Mouse (Mus musculus) small intestine, adult 2 months (tissue): ENCODE results near the gene Etnk2. TPM values are rescaled to one million over a fixed set of nuclear protein-coding genes. Genes with fewer than 3 reads are reported as not detected.

Experiments used
- H3K27ac ChIP-seq: fragments of 200-500 bp; 2 replicates; pipeline ENCODE4 v1.5.1; 2012; ENCODE audit warnings: low read depth, low read length, control low read depth, inconsistent platforms; ENCODE audit not compliant: insufficient read depth
- H3K27me3 ChIP-seq: fragments of 200-500 bp; 2 replicates; pipeline ENCODE4 v1.6.1; 2012; ENCODE audit warnings: mild to moderate bottlenecking, moderate library complexity, low read length, inconsistent platforms; ENCODE audit not compliant: control insufficient read depth, insufficient read depth
- H3K36me3 ChIP-seq: fragments of 200-500 bp; 2 replicates; pipeline ENCODE4 v1.6.1; 2012; ENCODE audit warnings: mild to moderate bottlenecking, low read length, control low read depth, inconsistent platforms; ENCODE audit not compliant: control insufficient read depth, insufficient read depth
- H3K4me1 ChIP-seq: fragments of 200-500 bp; 2 replicates; pipeline ENCODE4 v1.6.1; 2012; ENCODE audit warnings: low read length, inconsistent platforms, mixed read lengths; ENCODE audit not compliant: control insufficient read depth, insufficient read depth, insufficient read length
- H3K4me3 ChIP-seq: fragments of 200-500 bp; 2 replicates; pipeline ENCODE4 v1.5.1; 2012; ENCODE audit warnings: low read depth, mild to moderate bottlenecking, control low read depth, inconsistent platforms, low read length, moderate library complexity
- CTCF ChIP-seq: fragments of 200-500 bp; IDR thresholded peaks from 2 replicates; pipeline ENCODE4 v1.5.1; 2012; ENCODE audit warnings: low read depth, mild to moderate bottlenecking, control low read depth, inconsistent platforms, low read length, moderate library complexity, mixed read lengths; ENCODE audit not compliant: insufficient replicate concordance, insufficient read length; ENCODE audit errors: extremely low read depth
- POLR2A ChIP-seq: fragments of 200-500 bp; IDR thresholded peaks from 2 replicates; pipeline ENCODE4 v1.6.1; 2012; ENCODE audit warnings: low read depth, mild to moderate bottlenecking, control low read depth, inconsistent platforms, low read length, moderate library complexity
- WGBS: fragments of 180-500 bp; shearing (Covaris S2); methylation state at CpG from one replicate; pipeline ENCODE4 v1.1.7; 2018; 5-methylcytosine and 5-hydroxymethylcytosine counted together
- polyA plus RNA-seq: library from polyadenylated mRNA; depleted of rRNA; stranded (reverse); fragments of >200 nt; gene quantifications from 2 replicates; pipeline ENCODE4 v1.2.3, GENCODE M21; 2012

Gene Etnk2
- polyA plus RNA-seq, 1 experiment = 1.0 TPM

- Histone ChIP-seq H3K36me3 (no peaks in the 10 kb centered on the region), H3K4me3 (no peak overlapping the region), H3K27me3 (no peaks in the 10 kb centered on the region), H3K4me1 (peaks cover 16% of the 10 kb centered on the region), H3K27ac (no peak overlapping the region)
- no peak for TF ChIP-seq POLR2A
- no peak for TF ChIP-seq CTCF
- 60% methylated on average over 8 of the region's 8 CpGs for WGBS
These were observed 8.7 kb downstream of the Etnk2 start for GRCm38 (mm10) chr1:133372113-133372512.

GRCm38 (mm10) chr1:133375696-133376346 is 12.4 kb downstream of the Etnk2 start:
- TF ChIP-seq POLR2A = no peak
- no peak for TF ChIP-seq CTCF
- peaks cover 11% of the 10 kb centered on the region for H3K4me1 ChIP-seq
- H3K27me3 ChIP-seq = no peaks in the 10 kb centered on the region
- H3K36me3 ChIP-seq = no peaks in the 10 kb centered on the region
- no peak overlapping the region for H3K27ac ChIP-seq
- WGBS = 28% methylated on average over 10 of the region's 10 CpGs
- H3K4me3 ChIP-seq = no peak overlapping the region

- H3K27ac ChIP-seq = no peak overlapping the region
- 88% methylated on average over 5 of the region's 5 CpGs for WGBS
- H3K27me3 ChIP-seq = no peaks in the 10 kb centered on the region
- no peaks in the 10 kb centered on the region for H3K36me3 ChIP-seq
- TF ChIP-seq POLR2A (no peak), CTCF (no peak)
- no peak overlapping the region for H3K4me3 ChIP-seq
- peaks cover 11% of the 10 kb centered on the region for H3K4me1 ChIP-seq
These were observed 14.2 kb downstream of the Etnk2 start for GRCm38 (mm10) chr1:133377547-133377946.

- TF ChIP-seq POLR2A (no peak), CTCF (no peak)
- 74% methylated on average over 10 of the region's 10 CpGs for WGBS
- peaks cover 11% of the 10 kb centered on the region for H3K4me1 ChIP-seq
- H3K36me3 ChIP-seq = peaks cover 10% of the 10 kb centered on the region
- no peak overlapping the region for H3K27ac ChIP-seq
- H3K4me3 ChIP-seq = no peak overlapping the region
- H3K27me3 ChIP-seq = no peaks in the 10 kb centered on the region
These were observed 16.0 kb downstream of the Etnk2 start for GRCm38 (mm10) chr1:133379254-133379985.

- no peak for TF ChIP-seq CTCF
- TF ChIP-seq POLR2A = no peak
- WGBS = 77% methylated on average over 3 of the region's 3 CpGs
- Histone ChIP-seq H3K4me3 (no peak overlapping the region), H3K27me3 (no peaks in the 10 kb centered on the region), H3K4me1 (peaks cover 11% of the 10 kb centered on the region), H3K36me3 (peaks cover 14% of the 10 kb centered on the region), H3K27ac (no peak overlapping the region)
These were observed 16.6 kb downstream of the Etnk2 start for GRCm38 (mm10) chr1:133379986-133380320.

- H3K27me3 ChIP-seq = no peaks in the 10 kb centered on the region
- TF ChIP-seq POLR2A = no peak
- peak; percentile 80; the same call in 1 of the 2 replicates for TF ChIP-seq CTCF
- peaks cover 11% of the 10 kb centered on the region for H3K4me1 ChIP-seq
- H3K27ac ChIP-seq = no peak overlapping the region
- WGBS = 52% methylated on average over 14 of the region's 14 CpGs
- H3K36me3 ChIP-seq = peaks cover 19% of the 10 kb centered on the region
- no peak overlapping the region for H3K4me3 ChIP-seq
These were observed 17.1 kb downstream of the Etnk2 start for GRCm38 (mm10) chr1:133380347-133381065.

GRCm38 (mm10) chr1:133382008-133382407 is 18.6 kb downstream of the Etnk2 start:
- Histone ChIP-seq H3K4me3 (no peak overlapping the region), H3K4me1 (no peaks in the 10 kb centered on the region; the same call in 1 of the 2 replicates), H3K36me3 (peaks cover 33% of the 10 kb centered on the region), H3K27ac (no peak overlapping the region), H3K27me3 (no peaks in the 10 kb centered on the region)
- 7% methylated on average over 9 of the region's 9 CpGs for WGBS
- TF ChIP-seq CTCF (peak; percentile 99), POLR2A (no peak)
